Mouse (Mus musculus) liver, embryonic 11.5 days (tissue): ENCODE measurements at regions not wholly inside any gene's neighbourhood (a gene's known extent, or its start where the extent isn't known, plus 50 kb on each side); places are given as distances from the start of the nearest gene placed in this dataset.

ENCODE experiments used
- ATAC-seq: fragments of 200-750 bp; cut with Nextera tagmentation; replicated peaks from 2 replicates; pipeline ENCODE4 v1.8.0; 2017; ENCODE audit warnings: moderate number of reproducible peaks, mild to moderate bottlenecking, moderate TSS enrichment, moderate library complexity; ENCODE audit not compliant: low FRiP score
- DNase-seq: peaks from one replicate; pipeline ENCODE4 v3.0.0-alpha.2; 2017; ENCODE audit warnings: low spot score
- H3K27ac ChIP-seq: fragments of 300-500 bp; sonication (generic); 2 replicates; pipeline ENCODE4 v1.5.1; 2014; ENCODE audit warnings: mild to moderate bottlenecking, low read depth, low read length, control low read depth
- H3K27me3 ChIP-seq: fragments of 300-500 bp; sonication (generic); replicated peaks from 2 replicates; pipeline ENCODE4 v1.6.1; 2014; ENCODE audit warnings: low read length, mixed read lengths; ENCODE audit not compliant: control insufficient read depth, insufficient read depth
- H3K36me3 ChIP-seq: fragments of 300-500 bp; sonication (generic); 2 replicates; pipeline ENCODE4 v1.6.1; 2014; ENCODE audit warnings: mild to moderate bottlenecking, low read length, moderate library complexity, mixed read lengths; ENCODE audit not compliant: control insufficient read depth, insufficient read depth
- H3K4me1 ChIP-seq: fragments of 300-500 bp; sonication (generic); replicated peaks from 2 replicates; pipeline ENCODE4 v1.6.1; 2014; ENCODE audit warnings: low read length, mixed read lengths; ENCODE audit not compliant: control insufficient read depth, insufficient read depth
- H3K4me2 ChIP-seq: fragments of 300-500 bp; sonication (generic); 2 replicates; pipeline ENCODE4 v1.6.1; 2014; ENCODE audit warnings: mild to moderate bottlenecking, control low read depth, moderate library complexity
- H3K4me3 ChIP-seq: fragments of 300-500 bp; sonication (generic); 2 replicates; pipeline ENCODE4 v1.5.1; 2014; ENCODE audit warnings: low read depth, low read length, control low read depth
- H3K9ac ChIP-seq: fragments of 300-500 bp; sonication (generic); 2 replicates; pipeline ENCODE4 v1.6.1; 2014; ENCODE audit warnings: low read depth, low read length, control low read depth
- H3K9me3 ChIP-seq: fragments of 300-500 bp; sonication (generic); 2 replicates; pipeline ENCODE4 v1.6.1; 2016; ENCODE audit warnings: low read length, inconsistent platforms, mixed read lengths; ENCODE audit not compliant: control insufficient read depth
- WGBS: fragments of 180-500 bp; shearing (Covaris S2); extraction: QIAGEN DNeasy Blood & Tissue Kit; methylation state at CpG from one replicate; pipeline ENCODE4 v1.1.7; 2014; 5-methylcytosine and 5-hydroxymethylcytosine counted together

DNA sequence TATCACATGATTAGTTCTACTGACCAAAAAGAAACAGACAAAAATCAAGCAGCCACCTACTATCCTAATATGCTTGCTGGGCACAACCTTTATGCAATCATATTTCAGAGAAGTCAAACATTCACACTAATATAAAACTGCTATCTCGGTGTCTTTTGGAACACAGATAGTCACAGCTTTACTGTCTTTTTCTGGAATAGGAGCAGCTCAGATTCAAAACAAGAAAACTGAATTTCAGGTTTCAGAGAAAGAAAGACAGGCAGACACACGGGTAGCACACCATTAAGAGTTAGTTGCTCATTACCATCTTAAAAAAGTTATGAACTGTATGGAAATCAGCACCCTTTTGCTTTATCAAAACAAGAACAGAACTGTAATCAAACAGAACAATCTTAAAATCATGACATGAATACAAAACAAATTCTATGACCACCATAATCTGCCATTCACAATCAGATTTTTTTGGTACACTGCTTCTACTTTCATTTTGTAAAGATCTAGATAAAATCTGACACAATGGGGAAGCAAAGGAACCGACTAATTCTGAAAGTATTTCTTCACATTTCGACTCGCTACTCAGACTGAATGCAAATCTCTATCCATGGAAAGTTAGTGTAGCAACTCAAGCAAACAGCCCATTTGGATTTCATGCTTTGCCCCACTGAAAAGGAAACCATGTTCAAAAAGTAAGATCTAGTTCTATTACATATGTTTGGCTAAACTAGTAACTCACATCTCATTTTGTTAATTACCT is 315.1 kb downstream of the Tex13c3 start:
- no peaks in the 10 kb centered on the region for H3K9me3 ChIP-seq
- 63% methylated on average over 5 of the region's 5 CpGs for WGBS
- H3K4me1 ChIP-seq = no peaks in the 10 kb centered on the region
- ATAC-seq = no peak
- DNase-seq = no peak
- H3K27me3 ChIP-seq = no peaks in the 10 kb centered on the region
- no peak overlapping the region for H3K4me3 ChIP-seq
- no peak overlapping the region for H3K27ac ChIP-seq
- H3K9ac ChIP-seq = no peak overlapping the region
- H3K4me2 ChIP-seq = no peak overlapping the region
- H3K36me3 ChIP-seq = no peaks in the 10 kb centered on the region

DNA sequence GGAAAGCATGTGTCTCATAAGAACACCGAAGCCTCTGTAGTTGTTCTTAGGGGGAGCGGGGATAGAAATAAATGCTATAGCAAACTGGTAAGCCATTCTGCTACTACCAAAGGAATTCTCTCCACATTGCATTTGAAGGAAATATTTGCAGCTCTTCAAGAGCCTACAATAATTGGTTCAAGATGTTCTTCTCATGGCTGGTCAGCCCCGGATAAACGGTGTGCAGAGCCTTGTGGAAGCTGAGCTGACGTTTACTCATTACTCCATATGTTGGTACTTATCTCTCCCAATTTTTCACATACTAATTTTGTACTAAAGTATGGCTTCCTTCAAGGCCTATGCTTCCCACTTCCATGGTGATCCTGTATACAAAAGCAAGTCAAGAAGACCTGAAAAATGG is 317.0 kb downstream of the Tex13c3 start:
- H3K9ac ChIP-seq = no peak overlapping the region
- no peak overlapping the region for H3K4me3 ChIP-seq
- no peak for ATAC-seq
- no peaks in the 10 kb centered on the region for H3K9me3 ChIP-seq
- 85% methylated on average over 5 of the region's 5 CpGs for WGBS
- no peaks in the 10 kb centered on the region for H3K27me3 ChIP-seq
- H3K36me3 ChIP-seq = no peaks in the 10 kb centered on the region
- no peak overlapping the region for H3K27ac ChIP-seq
- no peaks in the 10 kb centered on the region for H3K4me1 ChIP-seq
- no peak overlapping the region for H3K4me2 ChIP-seq
- no peak for DNase-seq

DNA sequence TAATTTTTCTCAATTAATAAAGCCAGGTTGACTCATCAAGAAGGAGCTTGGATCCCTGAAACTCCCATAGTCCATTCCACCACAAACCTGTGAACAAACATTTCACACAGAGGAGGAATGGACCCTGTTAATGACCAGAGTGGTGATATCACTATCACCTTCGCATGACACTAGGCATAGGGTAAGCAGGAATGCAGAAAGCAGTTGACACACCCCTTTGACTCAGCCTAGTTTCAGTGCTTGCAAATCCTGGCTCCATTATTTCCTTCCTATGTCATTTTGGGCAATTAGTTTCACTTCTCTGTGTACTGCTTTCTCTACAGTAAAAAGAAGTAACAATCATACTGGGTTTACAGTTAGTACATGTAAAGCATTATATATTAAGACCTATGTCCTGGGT is 318.2 kb downstream of the Tex13c3 start:
- Histone ChIP-seq H3K27ac (no peak overlapping the region), H3K4me1 (no peaks in the 10 kb centered on the region), H3K36me3 (no peaks in the 10 kb centered on the region), H3K4me3 (no peak overlapping the region), H3K9me3 (no peaks in the 10 kb centered on the region), H3K9ac (no peak overlapping the region), H3K27me3 (no peaks in the 10 kb centered on the region), H3K4me2 (no peak overlapping the region)
- DNase-seq (no peak), ATAC-seq (no peak)
- whole genome bisulfite sequencing = 72% methylated on average over 1 of the region's 1 CpGs

DNA sequence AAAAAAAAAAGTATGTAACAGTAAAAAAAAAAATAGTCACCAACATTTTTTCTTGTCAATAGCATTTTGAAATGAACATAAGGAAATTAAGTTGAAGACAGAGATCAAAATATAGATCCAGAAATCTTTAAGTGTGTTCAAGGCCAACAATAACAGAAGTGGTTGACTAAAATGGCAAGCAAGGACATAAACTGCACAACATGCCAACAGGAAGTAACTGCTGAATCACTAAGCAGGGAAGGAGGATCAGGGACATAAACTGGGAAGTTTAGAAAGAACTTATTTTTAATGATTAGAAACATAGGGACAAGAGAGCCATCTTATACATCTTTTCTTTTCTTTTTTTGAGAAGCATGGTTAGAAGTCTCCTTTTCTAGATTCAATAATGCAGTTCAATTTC is 318.8 kb downstream of the Tex13c3 start:
- H3K4me2 ChIP-seq = no peak overlapping the region
- H3K27me3 ChIP-seq = no peaks in the 10 kb centered on the region
- no peak overlapping the region for H3K9ac ChIP-seq
- no peaks in the 10 kb centered on the region for H3K4me1 ChIP-seq
- no peak overlapping the region for H3K27ac ChIP-seq
- no peaks in the 10 kb centered on the region for H3K36me3 ChIP-seq
- ATAC-seq (no peak), DNase-seq (no peak)
- H3K9me3 ChIP-seq = no peaks in the 10 kb centered on the region
- H3K4me3 ChIP-seq = no peak overlapping the region

DNA sequence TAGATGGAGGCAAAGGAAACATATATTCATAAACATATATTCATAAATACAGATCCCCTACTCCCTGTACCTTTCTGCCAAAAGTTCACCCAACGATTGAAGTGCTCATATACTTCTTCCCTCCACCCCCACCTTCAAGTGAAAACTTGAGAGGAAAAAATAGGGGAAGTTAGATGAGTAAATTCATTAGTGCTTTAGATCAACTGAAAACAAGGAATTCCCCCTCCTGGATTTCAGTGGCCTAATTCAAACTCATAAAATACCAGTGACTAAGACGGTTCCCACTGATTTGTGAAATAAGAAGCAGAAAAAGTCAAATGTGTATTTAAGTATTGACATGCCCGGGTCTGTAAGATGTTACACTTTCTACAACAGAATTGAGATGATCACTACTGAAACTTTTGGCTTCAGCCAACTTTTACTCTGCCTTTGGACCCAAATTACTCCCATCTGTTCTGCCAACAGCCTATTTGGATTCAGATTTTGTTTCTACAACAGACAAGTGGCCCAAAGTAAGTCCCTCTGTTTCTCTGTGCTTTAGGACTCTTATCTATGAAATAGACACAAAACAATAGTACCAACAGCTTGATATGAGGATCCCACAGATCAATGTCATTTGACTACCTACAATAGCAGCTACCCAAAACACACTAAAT is 320.7 kb downstream of the Tex13c3 start:
- H3K36me3 ChIP-seq = no peaks in the 10 kb centered on the region
- ATAC-seq = no peak
- no peak overlapping the region for H3K4me3 ChIP-seq
- no peak overlapping the region for H3K9ac ChIP-seq
- no peak for DNase-seq
- H3K4me1 ChIP-seq = no peaks in the 10 kb centered on the region
- no peak overlapping the region for H3K4me2 ChIP-seq
- no peak overlapping the region for H3K27ac ChIP-seq
- no peaks in the 10 kb centered on the region for H3K27me3 ChIP-seq
- no peaks in the 10 kb centered on the region for H3K9me3 ChIP-seq
- 72% methylated on average over 3 of the region's 3 CpGs for WGBS

DNA sequence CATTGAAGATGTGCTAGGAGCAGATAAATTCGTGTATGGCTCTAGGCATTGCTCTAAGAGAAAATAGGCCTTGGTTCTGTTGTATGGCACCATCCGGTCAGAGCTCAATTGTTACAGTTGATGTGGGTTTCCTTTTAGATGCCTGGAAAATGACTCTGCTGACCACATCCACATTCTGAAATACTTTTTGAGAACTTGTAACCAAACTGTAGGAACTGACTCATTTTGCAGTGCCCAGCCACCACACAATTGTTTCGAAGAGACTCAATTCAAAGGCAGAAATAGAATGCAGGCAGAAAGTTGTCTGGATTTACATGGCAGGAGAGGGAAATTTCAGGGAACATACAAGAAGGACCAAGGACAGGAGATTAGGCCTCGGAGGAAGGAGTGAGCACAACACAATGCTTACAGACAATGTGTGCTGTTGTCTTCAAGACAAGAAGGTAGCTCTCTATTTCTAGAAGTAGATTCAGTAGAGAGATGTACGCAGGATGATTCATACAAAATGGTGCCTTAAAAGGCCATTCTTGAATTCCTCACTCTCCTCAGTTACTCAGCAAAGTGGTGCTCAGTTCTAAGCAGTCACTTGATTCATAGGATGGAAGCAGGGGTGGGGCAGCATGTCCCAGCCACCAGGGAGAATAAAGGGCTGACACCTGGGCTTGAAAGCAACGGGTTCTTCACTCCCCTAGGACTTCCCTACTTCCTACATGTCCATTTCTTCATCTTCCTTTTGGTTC is 323.5 kb downstream of the Tex13c3 start:
- no peaks in the 10 kb centered on the region for H3K9me3 ChIP-seq

DNA sequence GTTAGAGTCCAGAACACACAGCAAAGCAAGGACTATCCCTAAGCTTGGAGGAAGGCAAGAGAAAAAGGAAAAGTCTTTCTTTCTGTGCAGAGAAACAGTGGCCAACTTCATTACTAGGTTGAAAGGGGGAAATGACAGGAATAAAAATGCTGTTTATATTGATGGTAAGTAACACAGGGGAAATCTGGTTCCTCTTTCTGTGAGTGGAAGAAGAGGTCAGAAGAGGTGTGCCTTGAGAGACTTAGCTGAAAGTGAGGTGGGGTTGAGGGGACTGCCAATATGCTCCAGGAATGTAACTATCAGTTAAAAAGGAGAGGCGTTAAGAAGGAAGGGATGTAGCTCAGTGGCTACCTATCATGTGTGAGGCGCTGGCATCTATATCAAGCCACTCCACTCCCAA is 327.5 kb downstream of the Tex13c3 start:
- no peaks in the 10 kb centered on the region for H3K27me3 ChIP-seq
- H3K4me2 ChIP-seq = no peak overlapping the region
- H3K9ac ChIP-seq = no peak overlapping the region
- no peaks in the 10 kb centered on the region for H3K4me1 ChIP-seq
- no peak for DNase-seq
- 68% methylated on average over 2 of the region's 2 CpGs for WGBS
- no peak overlapping the region for H3K27ac ChIP-seq
- H3K9me3 ChIP-seq = no peaks in the 10 kb centered on the region
- H3K4me3 ChIP-seq = no peak overlapping the region
- ATAC-seq = no peak
- no peaks in the 10 kb centered on the region for H3K36me3 ChIP-seq

More for the DNA sequence above, 323.5 kb downstream of the Tex13c3 start:
- Histone ChIP-seq H3K4me1 (no peaks in the 10 kb centered on the region), H3K27ac (no peak overlapping the region), H3K27me3 (no peaks in the 10 kb centered on the region), H3K4me3 (no peak overlapping the region), H3K9ac (no peak overlapping the region), H3K36me3 (no peaks in the 10 kb centered on the region), H3K4me2 (no peak overlapping the region)
- WGBS = 60% methylated on average over 6 of the region's 6 CpGs
- no peak for ATAC-seq
- DNase-seq = no peak

DNA sequence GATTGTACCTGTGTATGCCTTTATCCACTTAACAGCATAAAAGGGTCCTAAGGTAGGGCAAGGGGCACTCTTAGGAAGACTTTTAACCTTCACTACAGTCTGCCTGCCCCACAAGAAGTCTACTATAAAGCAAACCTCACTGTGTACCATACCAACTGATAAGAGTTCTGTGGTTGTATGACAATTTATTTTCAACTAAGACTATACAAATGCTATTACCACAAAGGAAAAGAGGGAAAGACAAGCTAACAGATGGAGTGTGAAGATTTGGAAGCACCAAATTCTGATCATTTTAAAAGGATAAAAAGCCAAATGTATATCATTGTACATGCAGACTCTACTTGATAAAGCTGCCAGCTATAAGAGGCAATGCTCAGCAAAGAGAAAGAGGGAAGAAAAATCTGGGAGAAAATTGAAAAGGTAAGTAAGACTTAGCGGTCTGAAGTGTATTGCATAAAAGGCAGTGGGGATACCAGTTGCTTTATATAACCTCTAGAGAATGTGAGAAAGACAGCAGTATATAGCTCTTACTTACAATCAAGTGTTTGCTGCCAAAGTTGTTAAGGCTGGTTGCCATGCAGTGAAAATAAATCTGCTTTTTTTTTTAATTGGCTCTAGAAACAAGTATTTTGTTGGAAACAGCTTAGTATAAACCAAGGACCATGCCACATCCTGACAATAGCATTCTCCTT is 328.8 kb downstream of the Tex13c3 start:
- Histone ChIP-seq H3K9me3 (no peaks in the 10 kb centered on the region), H3K4me3 (no peak overlapping the region), H3K27me3 (no peaks in the 10 kb centered on the region), H3K9ac (no peak overlapping the region), H3K36me3 (no peaks in the 10 kb centered on the region), H3K4me1 (no peaks in the 10 kb centered on the region), H3K4me2 (no peak overlapping the region), H3K27ac (no peak overlapping the region)
- DNase-seq (no peak), ATAC-seq (no peak)
- 76% methylated on average over 1 of the region's 1 CpGs for WGBS
